Mouse (Mus musculus) cerebellum, adult 2 months (tissue): ENCODE results near the gene Shc3.

Source experiments
- CTCF ChIP-seq: fragments of 200-500 bp; IDR thresholded peaks from 2 replicates; pipeline ENCODE4 v1.5.1; 2011; ENCODE audit warnings: low read depth, mild to moderate bottlenecking, control low read depth, low read length, moderate library complexity, borderline replicate concordance; ENCODE audit not compliant: insufficient read depth
- POLR2A ChIP-seq: fragments of 200-500 bp; IDR thresholded peaks from 2 replicates; pipeline ENCODE4 v1.6.1; 2011; ENCODE audit warnings: low read length, control low read depth, borderline replicate concordance; ENCODE audit not compliant: insufficient read depth

DNA sequence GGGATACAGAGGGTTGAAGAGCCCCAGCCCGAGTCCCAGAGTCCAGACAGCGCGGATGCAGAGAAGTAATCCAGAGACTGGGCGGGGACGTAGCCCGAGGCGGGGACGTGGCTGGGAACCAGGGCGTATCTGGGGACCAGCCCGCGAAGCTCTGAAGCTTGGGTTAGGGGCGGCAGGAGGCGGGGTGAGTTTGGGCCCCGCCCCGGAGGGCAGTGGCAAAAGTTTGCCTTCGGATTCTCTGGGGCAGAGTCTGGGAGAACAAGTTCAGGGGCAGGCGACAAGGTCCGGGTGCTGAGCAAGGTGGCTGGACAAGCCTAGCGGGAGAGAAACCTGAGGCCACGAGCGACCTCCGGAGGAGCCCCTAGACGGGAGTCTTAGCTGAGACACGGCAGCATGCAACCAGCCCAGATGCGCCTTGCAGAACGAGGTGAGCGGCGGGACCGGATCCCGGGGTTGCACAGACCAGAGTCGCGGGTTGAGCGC, 160.7 kb downstream of the Shc3 start, which contains the start of gene S1pr3:
- TF ChIP-seq POLR2A: no peak
- TF ChIP-seq CTCF: no peak
